Mouse (Mus musculus): ENCODE results near the gene Vmn1r193. TPM values are rescaled to one million over a fixed set of nuclear protein-coding genes. Genes with fewer than 3 reads are reported as not detected.
"Not testable (repeated sequence)": the region's sequence is repeated elsewhere in the genome, so short reads cannot be mapped to it uniquely, and the experiment has no call there.

Vmn1r193 gene
- polyA plus RNA-seq (2015; fragmentation: Nextera tagmentation; extraction: Ambion mirVana) = not detected in 2 replicates

DNA sequence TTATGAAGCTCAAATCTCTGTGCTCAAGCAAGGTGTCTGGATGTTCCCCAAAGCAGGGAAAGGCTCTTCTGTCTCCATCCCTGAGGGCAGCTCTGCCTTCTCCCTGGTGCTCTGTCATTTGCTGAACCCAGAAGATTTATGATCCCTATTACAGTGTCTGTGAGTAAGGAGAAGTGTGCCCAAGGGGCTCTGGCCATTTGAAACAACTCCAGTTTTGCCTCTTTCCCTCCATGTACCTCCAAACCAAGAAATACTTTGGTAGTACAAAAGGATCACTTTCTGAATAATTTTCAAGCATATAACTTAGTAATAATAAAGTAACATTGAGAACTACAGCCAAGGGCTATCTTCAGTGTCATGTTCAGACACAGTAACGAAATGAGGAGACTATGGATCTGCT lies at the start of gene Vmn1r193:
Gene Vmn1r193, minus strand, starts transcription at position 101 of the 400 bp plus-strand sequence.
- H3K9me3 ChIP-seq (replicated peaks); ATAC-seq (ENCODE audit: insufficient number of reproducible peaks, low FRiP score, low TSS enrichment, low read depth); H3K4me1 ChIP-seq; H3K27ac ChIP-seq (replicated peaks); H3K36me3 ChIP-seq; H3K9ac ChIP-seq; H3K4me2 ChIP-seq (replicated peaks); H3K4me3 ChIP-seq (replicated peaks); H3K27me3 ChIP-seq: not testable (repeated sequence)
- WGBS = 72% methylated on average over 1 of the region's 1 CpGs

- 26% methylated on average over 2 of the region's 2 CpGs for WGBS
- ATAC-seq (ENCODE audit: insufficient number of reproducible peaks, low FRiP score, low TSS enrichment, low read depth) = no peak
- no peak overlapping the region for H3K4me3 ChIP-seq (replicated peaks)
- no peak overlapping the region for H3K27ac ChIP-seq (replicated peaks)
- no peaks in the 10 kb centered on the region for H3K36me3 ChIP-seq
- no peak overlapping the region for H3K9ac ChIP-seq
- H3K4me1 ChIP-seq = no peaks in the 10 kb centered on the region
- no peaks in the 10 kb centered on the region for H3K27me3 ChIP-seq
- no peak overlapping the region for H3K4me2 ChIP-seq (replicated peaks)
- H3K9me3 ChIP-seq (replicated peaks) = no peaks in the 10 kb centered on the region
These were observed 48.8 kb upstream of the Vmn1r193 start for GRCm38 (mm10) chr13:22271721-22272120.

- not testable (repeated sequence) for ATAC-seq (ENCODE audit: insufficient number of reproducible peaks, low FRiP score, low TSS enrichment, low read depth); H3K4me1 ChIP-seq; H3K9me3 ChIP-seq (replicated peaks); H3K27ac ChIP-seq (replicated peaks); H3K27me3 ChIP-seq; H3K4me3 ChIP-seq (replicated peaks); H3K4me2 ChIP-seq (replicated peaks); H3K9ac ChIP-seq; H3K36me3 ChIP-seq
- WGBS = 86% methylated on average over 1 of the region's 1 CpGs
These were observed 47.3 kb upstream of the Vmn1r193 start, which contains the start of gene Vmn1r195 for GRCm38 (mm10) chr13:22270222-22270621. Gene Vmn1r195, plus strand, starts transcription at chr13:22270522.

DNA sequence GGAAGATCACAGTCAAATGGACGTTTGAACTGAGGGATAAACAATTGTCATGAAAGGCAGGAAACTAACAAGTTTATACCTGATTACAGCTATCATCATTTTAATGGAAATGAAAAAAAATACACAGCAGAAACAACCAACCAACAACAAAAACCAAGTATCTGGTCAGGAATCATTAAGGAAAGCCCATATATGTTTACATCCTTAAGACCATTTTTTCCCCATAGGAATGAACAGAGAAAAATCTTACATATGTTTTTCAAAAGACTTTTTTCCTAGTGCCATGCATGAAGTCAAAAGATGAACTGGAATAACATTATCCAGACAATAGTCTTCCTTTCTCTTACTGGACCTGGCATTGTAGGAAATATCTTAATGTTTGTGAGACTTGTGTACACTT lies 21.0 kb upstream of the Vmn1r193 start, which contains the start of gene Vmn1r194:
Gene Vmn1r194, plus strand, starts transcription at position 301 of the 400 bp plus-strand sequence.
- no peaks in the 10 kb centered on the region for H3K4me1 ChIP-seq
- no peak within 1 kb of the TSS for H3K4me3 ChIP-seq (replicated peaks)
- no peak within 1 kb of the TSS for H3K9ac ChIP-seq
- H3K4me2 ChIP-seq (replicated peaks) = no peak within 1 kb of the TSS
- ATAC-seq (ENCODE audit: insufficient number of reproducible peaks, low FRiP score, low TSS enrichment, low read depth) = no peak
- H3K27ac ChIP-seq (replicated peaks) = no peak within 1 kb of the TSS
- H3K36me3 ChIP-seq = no peaks in the 10 kb centered on the region
- H3K27me3 ChIP-seq = no peaks in the 10 kb centered on the region
- no peaks in the 10 kb centered on the region for H3K9me3 ChIP-seq (replicated peaks)
- 25% methylated on average over 1 of the region's 1 CpGs for WGBS

- not testable (repeated sequence) for H3K4me2 ChIP-seq (replicated peaks); H3K27me3 ChIP-seq; H3K4me1 ChIP-seq; H3K9ac ChIP-seq; H3K9me3 ChIP-seq (replicated peaks); H3K4me3 ChIP-seq (replicated peaks); H3K27ac ChIP-seq (replicated peaks); ATAC-seq (ENCODE audit: insufficient number of reproducible peaks, low FRiP score, low TSS enrichment, low read depth); H3K36me3 ChIP-seq
- WGBS = 82% methylated on average over 3 of the region's 3 CpGs
These were observed 30.2 kb downstream of the Vmn1r193 start for GRCm38 (mm10) chr13:22192756-22193155.

DNA sequence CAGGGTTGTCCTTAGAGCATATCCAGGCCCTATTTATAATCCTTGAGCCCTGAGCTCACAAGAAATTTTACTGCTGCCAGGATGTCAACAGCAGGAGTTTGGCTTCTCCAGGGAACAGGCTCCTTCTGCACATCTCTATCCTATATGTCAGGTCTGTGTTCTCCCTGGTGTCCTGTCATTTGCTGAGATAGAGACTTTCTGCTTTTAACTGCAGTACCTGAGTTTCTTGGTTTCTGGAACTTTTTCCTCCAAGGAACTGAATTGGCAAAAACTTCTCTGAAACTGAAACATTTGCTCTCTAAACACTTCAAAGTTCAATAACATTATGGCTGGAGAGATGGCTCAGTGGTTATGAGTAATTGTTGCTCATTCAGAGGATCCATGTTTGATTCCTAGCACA lies 31.9 kb downstream of the Vmn1r193 start, which contains the start of gene Vmn1r192:
Gene Vmn1r192, minus strand, starts transcription at position 101 of the 400 bp plus-strand sequence.
- H3K36me3 ChIP-seq = no peaks in the 10 kb centered on the region
- H3K27ac ChIP-seq (replicated peaks) = no peak within 1 kb of the TSS
- ATAC-seq (ENCODE audit: insufficient number of reproducible peaks, low FRiP score, low TSS enrichment, low read depth) = no peak
- no peaks in the 10 kb centered on the region for H3K27me3 ChIP-seq
- H3K9ac ChIP-seq = no peak within 1 kb of the TSS
- H3K4me1 ChIP-seq = no peaks in the 10 kb centered on the region
- no peak within 1 kb of the TSS for H3K4me2 ChIP-seq (replicated peaks)
- H3K9me3 ChIP-seq (replicated peaks) = no peaks in the 10 kb centered on the region
- H3K4me3 ChIP-seq (replicated peaks) = no peak within 1 kb of the TSS

GRCm38 (mm10) chr13:22190385-22190784 lies 32.6 kb downstream of the Vmn1r193 start:
- WGBS = 70% methylated on average over 2 of the region's 2 CpGs
- no peaks in the 10 kb centered on the region for H3K36me3 ChIP-seq
- H3K9me3 ChIP-seq (replicated peaks) = no peaks in the 10 kb centered on the region
- H3K4me2 ChIP-seq (replicated peaks) = no peak overlapping the region
- H3K4me1 ChIP-seq = no peaks in the 10 kb centered on the region
- H3K9ac ChIP-seq = no peak overlapping the region
- no peaks in the 10 kb centered on the region for H3K27me3 ChIP-seq
- H3K4me3 ChIP-seq (replicated peaks) = no peak overlapping the region
- H3K27ac ChIP-seq (replicated peaks) = no peak overlapping the region
- no peak for ATAC-seq (ENCODE audit: insufficient number of reproducible peaks, low FRiP score, low TSS enrichment, low read depth)

GRCm38 (mm10) chr13:22189313-22189712 lies 33.6 kb downstream of the Vmn1r193 start:
- H3K36me3 ChIP-seq = no peaks in the 10 kb centered on the region
- WGBS = 85% methylated on average over 2 of the region's 2 CpGs
- no peaks in the 10 kb centered on the region for H3K4me1 ChIP-seq
- H3K9me3 ChIP-seq (replicated peaks) = no peaks in the 10 kb centered on the region
- no peak overlapping the region for H3K4me3 ChIP-seq (replicated peaks)
- ATAC-seq (ENCODE audit: insufficient number of reproducible peaks, low FRiP score, low TSS enrichment, low read depth) = no peak
- no peaks in the 10 kb centered on the region for H3K27me3 ChIP-seq
- no peak overlapping the region for H3K27ac ChIP-seq (replicated peaks)
- no peak overlapping the region for H3K4me2 ChIP-seq (replicated peaks)
- no peak overlapping the region for H3K9ac ChIP-seq

GRCm38 (mm10) chr13:22183869-22184268 lies 39.1 kb downstream of the Vmn1r193 start, which contains the start of gene Vmn1r191:
Gene Vmn1r191, minus strand, starts transcription at chr13:22183969.
- Histone ChIP-seq H3K27me3 (no peaks in the 10 kb centered on the region), H3K9me3 (replicated peaks) (no peaks in the 10 kb centered on the region), H3K4me1 (no peaks in the 10 kb centered on the region), H3K9ac (no peak within 1 kb of the TSS), H3K4me2 (replicated peaks) (no peak within 1 kb of the TSS), H3K4me3 (replicated peaks) (no peak within 1 kb of the TSS), H3K27ac (replicated peaks) (no peak within 1 kb of the TSS), H3K36me3 (no peaks in the 10 kb centered on the region)
- WGBS = 58% methylated on average over 1 of the region's 1 CpGs
- ATAC-seq (ENCODE audit: insufficient number of reproducible peaks, low FRiP score, low TSS enrichment, low read depth) = no peak

- ATAC-seq (ENCODE audit: insufficient number of reproducible peaks, low FRiP score, low TSS enrichment, low read depth) = no peak
- Histone ChIP-seq H3K9ac (no peak overlapping the region), H3K27me3 (no peaks in the 10 kb centered on the region), H3K9me3 (replicated peaks) (peaks cover 6% of the 10 kb centered on the region; the same call in 1 of the 2 replicates), H3K27ac (replicated peaks) (no peak overlapping the region), H3K4me3 (replicated peaks) (no peak overlapping the region), H3K4me1 (no peaks in the 10 kb centered on the region), H3K4me2 (replicated peaks) (no peak overlapping the region), H3K36me3 (no peaks in the 10 kb centered on the region)
- WGBS = 89% methylated on average over 15 of the region's 15 CpGs
These were observed 54.5 kb downstream of the Vmn1r193 start for GRCm38 (mm10) chr13:22168416-22168815.

Data from embryonic facial prominence, embryonic 15.5 days (tissue).